Mouse (Mus musculus) heart, adult 2 months (tissue): ENCODE data around the gene Zmynd8.

Experiments
- CTCF ChIP-seq: fragments of 200-600 bp; IDR thresholded peaks from 2 replicates; pipeline ENCODE4 v1.8.1; 2022; ENCODE audit warnings: antibody characterized with exemption, mild to moderate bottlenecking, moderate library complexity
- EP300 ChIP-seq: fragments of 200-500 bp; IDR thresholded peaks from 2 replicates; pipeline ENCODE4 v1.6.1; 2011; ENCODE audit warnings: low read depth, low read length, control low read depth; ENCODE audit not compliant: insufficient read depth
- POLR2A ChIP-seq: fragments of 200-500 bp; IDR thresholded peaks from 2 replicates; pipeline ENCODE4 v1.6.1; 2011; ENCODE audit warnings: mild to moderate bottlenecking, low read depth, low read length, control low read depth; ENCODE audit not compliant: insufficient read depth

- TF ChIP-seq CTCF (no peak), POLR2A (no peak), EP300 (no peak)
Measured at GRCm38 (mm10) chr2:165899474-165899873, 658 bp upstream of the Zmynd8 start.
